30 mouse cellular contexts compared by ENCODE assay signal in the genomic region with DNA sequence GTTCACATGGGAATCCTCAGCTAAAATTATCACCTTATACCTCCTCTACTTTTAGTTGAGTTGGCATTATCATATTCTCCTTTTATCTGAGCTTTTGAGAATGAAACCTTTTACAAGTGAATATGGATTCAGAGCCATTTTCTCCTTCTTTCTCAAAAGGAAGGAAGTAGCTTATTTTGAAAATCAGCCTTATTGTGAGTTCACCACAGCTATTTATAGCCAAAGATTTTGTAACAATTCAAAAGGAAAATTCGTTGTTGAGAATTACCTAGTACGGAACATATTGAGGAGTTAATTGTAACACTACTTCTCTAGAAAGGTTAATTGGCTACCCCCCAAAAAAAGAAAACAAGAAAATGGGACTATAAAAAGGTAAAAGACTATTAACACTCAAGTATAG.
"Had no signal": no experiment of that assay in that cellular context is flagged by ENCODE, and none has a peak within 500 bp of the region (broad histone marks: within the 10 kb centered on the region; RNA-seq: fewer than 3 reads in every experiment).

No protein-coding gene starts in this region.

- DNase-seq: left cerebral cortex, postnatal 4 days; liver; liver, embryonic 13.5 days; liver, postnatal 0 days; lung, adult 18-20 months; lung, adult 2 months; lung, embryonic 14.5 days; lung, postnatal 10 days; lung, postnatal 14 days; lung, postnatal 36 days; lung, postnatal 4 days; midbrain, embryonic 14.5 days had no signal

- H3K4me3 ChIP-seq: left cerebral cortex, adult 2 months; limb, embryonic 10.5 days; limb, embryonic 12.5 days; limb, embryonic 13.5 days; limb, embryonic 15.5 days; liver, embryonic 12.5 days; liver, embryonic 13.5 days; liver, embryonic 15.5 days; lung, embryonic 15.5 days; megakaryocyte, embryonic 14.5 days; midbrain, embryonic 10.5 days; midbrain, embryonic 12.5 days; midbrain, embryonic 13.5 days; midbrain, embryonic 15.5 days; myocyte had no signal

- ATAC-seq: liver, embryonic 12.5 days; liver, postnatal 0 days; lung, postnatal 0 days; midbrain, embryonic 13.5 days; midbrain, embryonic 15.5 days; midbrain, embryonic 16.5 days had no signal

- H3K27ac ChIP-seq: left cerebral cortex, adult 2 months; limb, embryonic 10.5 days; limb, embryonic 12.5 days; limb, embryonic 13.5 days; limb, embryonic 15.5 days; liver, embryonic 12.5 days; liver, embryonic 13.5 days; liver, embryonic 14.5 days; liver, embryonic 15.5 days; lung, embryonic 15.5 days; macrophage; midbrain, embryonic 10.5 days; midbrain, embryonic 12.5 days; midbrain, embryonic 13.5 days; midbrain, embryonic 15.5 days had no signal

- H3K4me1 ChIP-seq: limb, embryonic 10.5 days; limb, embryonic 12.5 days; limb, embryonic 13.5 days; limb, embryonic 15.5 days; liver, embryonic 12.5 days; liver, embryonic 13.5 days; liver, embryonic 15.5 days; lung, embryonic 15.5 days; megakaryocyte, embryonic 14.5 days; midbrain, embryonic 10.5 days; midbrain, embryonic 12.5 days; midbrain, embryonic 13.5 days; midbrain, embryonic 15.5 days had no signal
